Mouse (Mus musculus): Measurements from ENCODE around the gene Rabggta.

The Rabggta gene

DNA sequence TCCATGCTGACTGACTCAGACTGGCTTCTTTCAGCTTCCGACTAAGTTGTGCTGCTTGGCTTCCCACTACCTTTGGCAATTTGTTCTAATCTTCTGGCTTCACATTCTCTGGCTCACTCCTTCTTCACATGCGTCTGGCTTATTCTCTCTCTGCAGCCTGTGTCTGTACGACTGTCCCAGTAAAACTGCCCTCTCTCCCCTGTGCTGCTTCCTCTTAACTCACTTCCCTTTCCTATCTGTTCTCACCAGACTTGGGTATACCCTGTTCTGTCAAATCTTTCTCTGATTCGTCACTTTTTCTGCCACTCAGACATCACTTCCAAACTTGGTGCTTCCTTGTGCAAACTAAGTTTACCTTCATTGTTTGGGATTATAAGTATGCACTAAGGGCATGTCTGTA, 24.8 kb downstream of the Rabggta start:
- in situ Hi-C loops (cut with MboI, MseI): no loop called here

DNA sequence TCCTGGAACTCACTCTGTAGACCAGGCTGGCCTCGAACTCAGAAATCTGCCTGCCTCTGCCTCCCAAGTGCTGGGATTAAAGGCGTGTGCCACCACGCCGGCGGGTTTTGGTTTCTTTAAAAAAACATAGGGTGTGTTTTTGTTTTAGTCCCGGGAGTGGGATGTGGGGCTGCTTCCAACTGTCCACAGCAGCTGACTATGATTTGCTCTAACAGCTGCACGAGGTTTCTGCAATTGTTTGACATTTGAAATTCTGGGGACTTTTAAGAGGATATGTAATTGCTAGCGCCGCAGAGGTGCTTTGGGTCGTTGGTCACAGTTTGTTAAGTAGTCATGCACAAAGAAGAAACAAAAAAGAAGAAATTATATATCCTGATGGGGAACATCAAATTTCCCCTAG, 32.6 kb downstream of the Rabggta start:
- in situ Hi-C loops (cut with MboI, MseI): no loop called here

DNA sequence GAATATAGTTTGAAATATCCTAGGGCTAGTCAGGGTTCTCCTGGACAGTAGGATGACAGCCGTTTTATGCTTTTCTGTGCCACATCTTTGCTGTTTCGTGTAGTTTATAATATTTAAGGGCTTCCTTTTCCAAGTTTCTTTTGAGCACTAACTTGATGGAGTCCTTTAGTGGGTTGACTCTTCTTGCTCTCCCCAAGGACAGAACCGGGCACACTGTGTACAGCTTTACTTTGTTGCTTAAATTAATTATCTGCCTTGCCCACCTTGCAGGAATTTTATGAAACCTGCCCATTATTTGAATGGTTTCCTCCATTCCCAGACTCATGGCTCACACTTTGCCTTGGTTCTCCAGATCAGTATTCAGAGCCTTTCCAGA, 40.0 kb downstream of the Rabggta start:
- in situ Hi-C loops (cut with MboI, MseI): loop anchor here (5.0 kb wide), 1 partner anchor 40 kb away; the partner anchor contains the start of gene Rabggta

DNA sequence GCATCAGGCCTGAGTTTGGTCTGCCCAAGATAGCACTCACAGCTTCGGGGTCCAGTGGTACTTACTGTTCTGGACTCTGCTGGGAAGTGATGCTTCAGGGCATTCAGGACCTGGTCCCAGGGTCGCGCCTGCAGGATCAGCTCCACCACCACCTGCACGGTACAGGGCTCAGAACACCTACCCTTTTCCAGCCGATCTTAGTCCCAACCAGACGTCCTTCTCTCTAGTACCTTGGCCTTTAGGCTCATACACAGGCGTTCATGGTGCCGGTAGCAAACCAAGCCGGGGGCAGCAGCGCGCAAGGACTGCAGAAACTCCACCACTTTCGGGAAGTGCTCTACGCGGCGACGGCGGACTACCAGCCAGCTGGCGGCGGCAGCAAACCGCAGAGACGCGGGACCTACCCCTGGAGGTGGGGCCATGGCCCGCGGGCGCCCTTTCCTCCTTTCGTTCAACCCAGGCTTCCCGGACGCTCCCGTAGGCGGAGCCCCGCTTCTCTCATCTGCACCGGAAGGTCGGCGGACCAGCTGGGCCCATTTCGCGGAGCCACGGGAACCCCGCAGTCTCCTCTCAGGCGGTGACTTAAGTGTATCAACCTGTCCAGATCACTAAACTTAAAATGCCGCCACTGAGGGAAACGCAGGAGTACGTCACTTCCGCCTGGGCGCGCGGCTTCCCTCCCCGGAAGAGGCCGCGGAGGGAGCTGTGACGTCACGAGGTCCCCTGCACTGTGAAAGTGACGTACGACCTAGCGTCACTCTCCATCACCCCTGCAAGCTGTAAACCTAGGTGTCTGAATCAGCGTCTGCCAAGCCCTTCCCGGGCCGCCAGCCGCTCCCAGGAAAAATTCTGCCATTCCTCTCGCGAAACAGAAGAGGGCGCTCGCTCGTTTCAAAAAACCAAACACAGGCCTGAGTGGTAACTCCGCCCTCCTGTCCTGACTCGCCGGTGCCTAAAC, 40.6 kb downstream of the Rabggta start, which contains the start of gene Tinf2:
Gene Tinf2 (minus strand): TSS at position 661 of the 958 bp plus-strand sequence.
- in situ Hi-C loops (cut with MboI, MseI): loop anchor here (5.0 kb wide), 1 partner anchor 41 kb away; the partner anchor contains the start of gene Rabggta

DNA sequence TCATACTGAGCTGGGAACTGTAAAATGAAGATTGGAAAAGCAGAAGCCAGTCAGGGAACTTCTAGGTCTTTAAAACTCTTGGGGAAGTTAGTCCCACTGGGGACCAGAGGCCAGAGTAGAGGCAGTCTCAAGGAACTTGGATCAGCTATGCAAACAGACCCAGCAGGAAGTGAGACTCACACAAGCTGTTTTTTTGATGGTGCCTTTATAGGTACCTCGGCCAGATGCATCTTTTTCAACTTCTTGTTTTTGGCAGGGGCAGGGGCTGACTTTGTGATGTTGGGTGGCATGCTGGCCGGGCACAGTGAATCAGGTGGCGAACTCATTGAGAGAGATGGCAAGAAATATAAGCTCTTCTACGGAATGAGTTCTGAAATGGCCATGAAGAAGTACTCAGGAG, 44.4 kb downstream of the Rabggta start:
- in situ Hi-C loops (cut with MboI, MseI): no loop called here

DNA sequence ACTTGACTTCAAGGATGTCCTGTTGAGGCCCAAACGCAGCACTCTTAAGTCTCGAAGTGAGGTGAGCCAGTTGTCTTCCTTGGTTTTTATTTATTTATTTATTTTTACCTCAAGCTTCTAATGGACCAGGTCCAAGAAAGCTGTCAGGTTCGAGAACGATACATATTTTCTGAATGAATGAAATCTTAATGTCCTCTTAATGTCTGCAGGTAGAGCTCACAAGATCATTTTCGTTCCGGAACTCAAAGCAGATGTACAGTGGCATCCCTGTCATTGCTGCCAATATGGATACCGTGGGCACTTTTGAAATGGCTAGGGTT, 49.4 kb downstream of the Rabggta start:
- in situ Hi-C loops (cut with MboI, MseI): no loop called here

DNA sequence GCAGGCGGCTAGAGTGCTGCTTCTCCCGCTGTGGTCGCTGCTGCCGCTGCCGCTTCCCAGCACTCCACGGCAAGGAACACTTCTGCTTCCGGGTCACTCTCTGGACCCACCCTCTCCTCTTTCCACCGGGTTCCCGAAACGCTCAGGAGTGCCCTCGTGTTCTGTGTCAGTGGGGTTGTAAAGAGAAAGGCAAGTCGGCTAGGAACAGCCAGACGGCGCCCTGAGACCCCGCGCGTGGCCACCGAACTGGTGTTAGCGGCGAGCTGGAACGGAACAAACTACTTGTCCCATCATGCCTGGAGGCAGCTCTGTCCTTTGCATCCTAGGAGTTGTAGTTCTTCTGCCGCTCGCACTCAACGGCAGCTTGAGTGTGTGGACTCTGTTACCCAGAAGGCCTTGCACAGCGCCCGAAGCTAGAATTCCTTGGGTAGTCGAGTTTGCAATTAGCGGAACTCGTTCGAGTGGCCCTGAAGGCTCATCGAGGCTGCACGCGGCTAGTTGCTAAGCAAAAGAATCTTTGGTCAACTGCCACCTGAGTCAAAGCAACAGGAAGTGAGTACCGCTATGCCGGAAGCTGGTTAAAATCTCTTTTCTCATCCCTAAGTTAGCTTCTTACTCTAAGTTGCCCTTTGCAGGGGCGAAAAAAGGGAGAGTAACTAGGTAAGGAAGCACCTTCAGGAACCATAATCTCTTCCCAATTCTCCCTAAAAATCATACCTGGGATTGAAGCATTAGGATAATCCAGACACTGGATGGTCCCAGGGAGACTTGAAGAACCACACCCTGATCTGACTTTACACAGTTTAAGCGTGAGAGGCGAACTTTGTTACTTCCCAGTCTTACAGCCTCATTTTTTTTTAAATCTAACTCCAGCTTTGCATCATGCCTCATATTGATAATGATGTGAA, 50.0 kb downstream of the Rabggta start, which contains the start of the genes Gmpr2 and Nedd8:
Gene Gmpr2 (plus strand): TSS at position 109 of the 908 bp plus-strand sequence.
Gene Nedd8 (minus strand): TSS at position 292 of the 908 bp plus-strand sequence.
- in situ Hi-C loops (cut with MboI, MseI): no loop called here

DNA sequence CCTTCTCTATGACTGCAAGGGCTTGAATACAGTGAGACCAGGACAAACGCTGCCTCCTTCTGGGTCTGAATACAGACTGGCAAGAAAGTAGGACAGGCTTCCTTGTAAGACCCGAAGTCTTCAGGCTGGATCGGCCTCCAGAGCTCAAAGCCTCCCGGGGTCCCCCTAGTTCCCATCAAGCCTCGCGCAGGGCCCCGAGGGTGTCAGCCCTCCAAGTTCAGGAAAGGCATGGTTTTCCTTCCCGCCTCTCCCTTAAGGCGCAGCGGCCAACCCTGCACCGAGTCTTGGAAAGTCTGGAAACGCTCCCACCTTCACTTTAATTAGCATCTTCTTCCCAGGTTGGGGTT, 50.6 kb downstream of the Rabggta start:
- in situ Hi-C loops (cut with MboI, MseI): no loop called here
